Mouse (Mus musculus) CD8-positive naive resting alpha-beta T cell, adult 2 months (primary cell): ENCODE measurements at regions not wholly inside any gene's neighbourhood (a gene's known extent, or its start where the extent isn't known, plus 50 kb on each side); places are given as distances from the start of the nearest gene placed in this dataset.

Source experiments
- DNase-seq, 2 experiments: peaks; one replicate each; pipeline ENCODE4 v3.0.0; 2022; ENCODE audit warnings: low read depth in 2 of 2, low spot score in 2 of 2

DNA sequence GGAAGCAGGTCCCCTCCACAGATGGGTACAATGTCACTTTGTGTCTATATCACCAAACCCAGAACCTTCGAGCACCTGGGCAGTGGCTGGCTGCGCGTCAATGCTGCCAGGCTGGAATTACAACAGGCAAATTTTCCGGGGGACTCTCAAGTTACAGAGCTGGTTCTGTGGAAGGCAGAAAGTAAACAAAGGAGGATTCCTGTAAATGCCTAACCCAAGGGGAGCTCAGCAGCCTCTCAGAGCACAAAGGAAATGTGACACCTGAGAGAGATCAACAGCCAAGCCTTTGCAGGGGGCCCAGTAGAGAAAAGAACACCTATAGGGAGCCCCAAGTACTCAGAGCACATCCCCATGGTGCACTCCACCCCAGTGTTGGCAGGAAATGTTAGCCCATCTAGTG, 70.7 kb downstream of the Setd4 start:
- DNase-seq: no peak

DNA sequence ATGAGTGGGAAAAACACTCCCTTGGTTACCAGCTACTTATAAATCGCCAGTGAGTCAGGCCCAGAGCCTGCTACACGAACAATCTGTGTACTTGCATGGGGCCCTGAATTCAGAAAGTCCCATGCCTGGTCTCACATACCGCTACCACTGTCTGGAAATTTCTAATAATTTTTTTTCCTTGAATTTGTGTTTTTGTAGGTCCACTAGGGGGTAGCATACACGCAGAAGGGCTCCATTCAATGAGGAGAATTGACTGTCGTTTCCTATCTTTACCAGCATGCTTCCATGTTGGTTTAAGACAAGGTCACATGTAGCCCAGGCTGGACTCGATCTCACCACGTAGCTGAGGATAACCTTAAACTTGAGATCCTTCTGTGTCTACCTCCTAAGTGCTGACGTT, 71.9 kb downstream of the Setd4 start:
- no peak for DNase-seq

DNA sequence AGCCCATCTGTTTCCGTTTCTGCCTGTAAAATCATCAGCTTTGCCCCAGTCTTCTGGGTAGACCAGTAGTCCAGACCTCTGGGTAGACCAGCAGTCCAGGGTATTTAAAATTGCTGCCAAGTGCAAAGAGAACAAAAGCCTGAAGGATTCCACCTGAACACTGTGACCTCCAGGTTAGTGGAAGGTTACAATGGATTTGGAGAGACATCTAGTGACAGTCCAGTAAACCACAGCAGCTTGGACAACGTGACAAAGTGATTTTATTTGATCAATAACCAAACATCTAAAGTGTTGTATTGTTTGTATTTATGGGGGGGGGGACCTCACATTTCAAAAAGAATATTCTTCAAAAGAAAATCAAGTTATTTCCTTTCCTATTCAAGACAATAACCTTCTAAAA, 81.4 kb downstream of the Setd4 start:
- no peak for DNase-seq

DNA sequence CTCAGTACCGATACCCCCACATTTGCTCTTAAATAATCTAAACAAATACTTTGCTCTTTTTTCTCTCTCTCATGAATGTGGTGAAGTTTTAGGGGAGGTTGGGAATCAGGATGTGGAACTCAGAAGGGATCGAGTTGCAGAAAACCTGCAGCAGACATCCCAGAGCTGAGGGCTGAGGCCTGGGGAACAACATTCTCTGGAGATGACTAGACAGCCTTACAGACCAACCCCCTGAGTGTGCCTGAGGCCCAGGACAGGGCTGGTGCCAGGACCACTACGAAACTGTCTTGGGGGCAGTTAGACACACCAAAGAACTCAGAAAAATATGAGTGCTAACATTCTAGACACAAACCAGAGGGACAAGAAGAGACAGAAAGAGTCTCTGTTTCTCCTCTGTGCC, 83.4 kb downstream of the Setd4 start:
- no peak for DNase-seq

DNA sequence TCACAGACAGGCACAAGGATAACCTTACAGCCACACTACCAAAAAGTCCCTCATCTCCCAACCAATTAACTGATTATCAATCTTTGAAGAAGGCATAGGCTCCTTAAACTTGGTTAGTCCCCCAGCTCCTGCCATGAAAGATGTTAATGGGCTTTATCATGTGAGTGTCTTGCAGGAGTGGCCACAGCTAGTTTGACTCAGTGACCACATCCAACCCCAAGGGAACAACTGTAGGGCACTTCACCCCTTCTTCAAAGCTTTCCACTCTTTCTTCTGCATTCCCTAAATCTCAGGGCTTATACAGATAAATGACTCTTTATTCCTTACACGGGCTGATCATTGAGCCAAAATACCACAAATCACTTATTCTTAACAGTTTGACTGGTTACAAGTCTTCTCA, 85.2 kb downstream of the Setd4 start:
- DNase-seq: no peak

DNA sequence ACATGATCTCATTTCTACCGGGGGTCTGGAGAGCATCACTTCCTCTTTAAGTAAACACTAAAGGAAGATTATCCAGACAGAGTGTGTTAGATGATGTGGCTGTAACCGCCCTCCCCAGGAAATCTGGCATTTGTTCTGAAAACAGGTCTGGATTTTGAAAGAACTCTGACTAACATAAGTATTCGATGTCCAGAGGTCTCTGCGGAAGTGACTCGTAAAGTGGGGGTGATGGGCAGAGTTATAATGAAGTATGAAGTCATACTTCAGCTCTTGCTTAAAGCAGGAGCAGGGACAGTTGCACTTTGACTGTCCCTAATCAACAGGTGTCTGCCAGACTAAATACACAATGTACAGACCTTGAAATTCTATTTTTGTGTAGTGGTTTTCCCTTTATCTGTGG, 87.1 kb downstream of the Setd4 start:
- no peak for DNase-seq

DNA sequence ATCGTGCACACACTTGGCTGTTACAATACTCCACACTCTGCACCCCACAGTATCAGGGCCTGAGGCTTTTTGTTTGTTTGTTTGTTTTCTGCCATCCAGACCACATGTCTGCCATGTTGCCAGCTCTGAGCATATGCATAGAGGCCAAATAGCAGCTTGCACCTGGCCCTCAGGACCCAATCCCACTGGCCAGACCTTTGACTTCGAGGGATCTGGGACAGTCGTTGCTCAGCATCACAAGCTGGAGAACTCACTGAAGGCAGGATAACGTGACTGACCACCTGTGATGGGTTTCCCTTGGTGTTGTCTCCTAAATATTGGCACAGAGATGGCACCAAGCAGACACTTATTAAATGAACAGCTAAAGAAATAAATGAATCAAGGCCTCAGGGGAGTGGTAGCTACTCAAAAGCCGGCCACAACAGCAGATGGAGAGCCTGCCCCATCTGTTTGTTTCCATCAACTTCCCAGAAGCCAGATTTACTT, 88.4 kb downstream of the Setd4 start:
- no peak for DNase-seq

DNA sequence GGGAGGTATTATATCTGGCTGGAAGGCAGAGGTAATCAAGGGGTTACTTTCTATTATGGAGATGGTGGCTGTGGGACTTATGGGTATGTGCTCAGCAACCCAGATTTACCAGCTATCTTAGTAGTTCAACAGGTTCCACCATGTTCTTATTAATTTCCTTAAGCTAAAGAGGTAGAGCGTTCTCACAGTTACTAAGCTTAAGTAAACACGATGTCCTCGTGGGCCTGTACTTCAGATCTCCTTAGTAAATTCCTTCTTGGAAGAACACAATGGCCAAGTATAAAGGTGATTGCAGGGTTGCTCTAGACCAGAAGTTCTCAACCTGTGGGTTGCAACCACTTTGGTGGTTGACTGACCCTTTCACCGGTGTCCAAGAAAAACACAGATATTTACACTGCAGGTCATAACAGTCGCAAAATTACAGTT, 90.2 kb downstream of the Setd4 start:
- no peak for DNase-seq

DNA sequence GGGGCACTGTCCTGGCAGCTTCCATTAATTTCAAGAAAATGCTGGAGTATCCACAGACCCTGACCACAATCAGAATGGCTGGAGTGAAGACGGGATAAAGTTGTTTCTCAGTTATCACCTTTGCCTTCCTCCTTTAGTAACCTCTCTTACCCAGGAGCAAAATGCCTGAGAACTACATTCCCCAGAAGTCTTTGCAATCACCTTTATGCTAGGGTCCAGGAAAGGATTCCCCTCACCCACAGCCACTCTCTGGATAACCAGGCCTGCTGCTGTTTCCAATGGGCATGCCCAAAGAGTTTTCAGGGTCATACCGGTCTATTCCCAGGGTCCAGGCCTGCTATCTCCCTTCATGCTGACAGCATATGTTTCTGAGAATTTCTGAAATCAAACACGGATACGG, 91.9 kb downstream of the Setd4 start:
- DNase-seq: no peak

DNA sequence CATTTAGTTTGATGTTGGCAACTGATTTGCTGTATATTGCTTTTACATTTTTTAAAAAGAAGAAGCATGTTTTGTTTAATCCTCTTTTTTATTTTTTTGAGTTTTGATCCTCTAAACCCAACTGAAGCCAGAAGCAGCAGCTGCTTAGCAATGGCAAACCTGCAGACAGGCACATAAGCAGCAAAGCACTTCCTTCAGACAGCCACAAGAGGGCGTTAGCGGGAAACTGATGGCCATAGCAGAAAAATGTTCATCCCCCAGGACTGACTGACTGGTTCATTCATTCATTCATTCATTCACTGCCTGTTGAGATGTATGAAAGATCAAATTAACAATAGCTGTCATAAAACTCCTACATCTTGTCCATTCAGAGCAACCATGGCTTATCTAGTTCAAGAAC, 92.3 kb downstream of the Setd4 start:
- DNase-seq: peak in 1 of 2 experiments; percentile 14

DNA sequence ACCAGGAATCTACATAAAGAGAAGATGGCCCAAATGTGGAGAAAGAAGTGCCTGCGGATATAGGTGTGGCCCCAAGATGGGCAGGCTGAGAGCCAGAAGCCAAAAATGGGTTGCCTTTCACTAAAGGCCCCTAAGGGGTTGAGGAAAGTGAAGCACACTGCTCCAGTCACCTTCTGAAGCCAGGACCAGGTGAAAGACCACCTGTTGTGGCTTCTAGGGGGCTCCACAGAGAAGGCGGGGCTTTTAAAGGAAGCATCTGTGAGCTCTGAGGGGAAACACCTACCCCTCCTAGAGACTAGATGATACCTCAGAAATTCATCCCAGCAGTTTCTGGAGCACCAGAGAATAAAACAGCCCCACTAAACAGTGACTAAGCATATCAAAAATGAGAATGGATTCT, 105.1 kb downstream of the Setd4 start:
- no peak for DNase-seq

DNA sequence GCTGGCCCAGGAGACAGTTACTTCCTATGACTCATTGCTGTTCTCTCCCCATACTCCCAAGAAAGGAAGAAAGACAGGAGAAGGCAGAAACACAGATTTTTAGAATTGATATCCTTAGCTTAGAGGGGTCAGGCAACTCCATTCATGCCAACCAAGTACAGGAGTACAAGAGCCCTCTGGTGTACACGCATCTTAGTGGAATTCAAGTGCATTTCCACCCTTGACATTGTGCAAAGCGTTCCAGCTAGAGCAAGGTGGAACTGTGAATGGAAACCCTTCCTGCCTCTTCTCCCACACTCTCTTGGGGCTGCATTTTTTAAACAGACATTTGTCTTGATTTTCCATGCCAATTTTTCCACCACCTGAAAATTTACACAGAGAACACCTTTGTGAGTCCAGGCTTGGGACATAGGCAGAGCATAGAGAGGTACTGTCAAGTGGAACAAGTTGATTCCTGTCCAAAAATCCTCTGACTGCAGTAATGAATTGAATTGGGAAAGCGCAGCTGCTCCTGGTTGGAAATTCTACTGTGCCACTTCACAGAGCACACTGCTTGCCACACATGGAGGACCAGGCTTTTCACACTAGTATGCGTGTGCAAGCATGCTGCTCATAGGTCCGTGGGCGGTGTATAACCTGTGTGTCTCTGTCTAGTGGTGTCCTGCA, 110.4 kb downstream of the Setd4 start:
- DNase-seq: no peak

DNA sequence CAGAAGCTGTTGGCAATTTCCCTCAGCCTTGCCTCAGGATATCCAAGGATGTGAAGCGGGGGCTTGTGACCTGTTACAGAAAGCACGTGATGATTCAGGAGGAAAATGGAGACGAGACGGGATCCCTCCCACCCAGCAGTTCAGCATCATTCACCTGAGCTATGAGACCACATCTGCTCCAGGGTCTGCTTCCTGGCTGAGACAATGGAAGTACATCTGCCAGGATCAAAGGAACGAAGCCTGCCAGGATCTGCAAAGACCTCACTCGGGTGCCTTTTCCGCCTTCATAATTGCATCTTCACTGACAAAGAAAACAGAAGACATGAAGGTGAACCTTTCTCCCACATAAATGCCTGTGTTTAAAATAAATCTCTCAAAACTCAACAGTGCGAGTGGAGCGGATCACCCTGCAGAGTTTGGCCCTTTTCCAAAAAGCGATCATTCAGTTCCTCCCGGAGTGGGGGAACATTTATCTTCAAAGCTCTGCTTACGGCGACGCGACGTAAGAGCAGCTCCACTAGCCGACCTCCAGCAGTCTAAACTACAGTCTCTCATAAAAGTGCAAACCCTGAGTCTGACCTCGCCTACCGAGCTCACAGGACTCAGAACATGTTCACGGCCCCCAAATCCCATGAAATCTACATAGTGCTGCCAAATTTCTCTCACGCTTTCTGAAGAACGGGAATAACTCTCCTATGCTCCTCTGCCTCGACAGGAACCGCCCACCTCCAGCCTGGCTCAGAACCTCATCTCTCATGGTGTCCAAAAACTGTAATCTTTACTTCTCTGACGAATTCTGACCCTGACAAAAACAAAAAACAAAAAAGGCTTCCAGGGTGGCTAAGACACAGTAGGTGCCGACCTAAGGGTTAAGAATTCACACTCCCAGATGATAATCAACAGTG, 117.0 kb downstream of the Setd4 start:
- no peak for DNase-seq

DNA sequence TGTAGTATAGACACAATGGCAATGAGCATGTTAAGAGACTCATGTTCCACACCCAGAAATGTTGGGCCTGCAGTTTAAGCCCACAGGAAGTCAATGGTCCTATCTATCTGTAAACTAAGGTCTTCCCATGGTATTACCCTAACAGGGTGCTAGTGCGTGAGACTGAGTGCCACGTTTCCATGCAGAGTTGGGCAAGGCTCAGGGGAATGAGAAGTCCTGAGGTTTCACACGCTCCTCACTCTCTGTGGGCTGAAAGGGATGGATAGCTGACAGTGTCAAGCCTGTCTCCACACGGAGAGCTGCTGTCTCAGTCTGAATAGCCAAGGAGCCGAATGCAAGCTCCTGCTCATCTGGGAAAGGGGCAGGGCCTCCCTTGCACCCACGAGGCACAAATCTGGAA, 133.9 kb downstream of the Setd4 start:
- no peak for DNase-seq

DNA sequence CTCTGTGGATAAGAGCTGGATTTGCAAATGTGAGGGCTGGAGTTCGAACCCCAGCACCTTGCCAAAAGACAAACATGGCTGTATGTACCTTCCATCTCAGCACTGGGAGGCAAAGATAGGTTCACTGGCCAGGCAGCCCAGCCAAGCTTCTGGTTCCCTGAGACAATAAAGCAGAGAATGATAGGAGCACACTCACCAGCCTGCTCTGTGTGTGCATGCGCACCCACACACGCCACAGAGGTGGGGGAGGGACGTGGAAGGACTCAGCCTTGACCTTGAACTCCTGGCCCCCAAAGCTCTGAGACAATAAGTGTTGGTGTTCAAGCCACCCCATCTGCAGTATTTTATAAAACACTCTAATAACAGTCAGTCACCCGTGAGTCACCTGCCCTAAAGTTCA, 138.1 kb downstream of the Setd4 start:
- DNase-seq: no peak

DNA sequence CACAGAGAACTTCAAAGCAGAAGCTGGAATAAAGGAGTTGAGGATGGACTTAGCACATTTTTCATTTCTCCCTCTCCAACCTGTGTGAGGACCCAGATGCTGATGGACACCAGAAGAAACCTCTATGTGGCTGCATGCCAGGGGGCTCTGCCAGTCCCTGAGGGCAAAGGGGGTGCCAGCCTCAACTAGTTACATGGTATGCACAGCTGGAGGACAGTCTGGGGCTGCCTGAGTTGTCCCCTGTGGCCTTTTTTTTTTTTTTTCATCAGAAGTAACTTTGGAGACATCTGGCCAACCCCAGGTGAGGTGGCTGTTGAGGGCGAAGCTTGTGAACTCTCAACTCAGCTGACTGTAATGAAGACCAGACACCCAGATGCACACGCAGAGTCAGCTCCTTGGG, 139.0 kb downstream of the Setd4 start:
- DNase-seq: no peak

DNA sequence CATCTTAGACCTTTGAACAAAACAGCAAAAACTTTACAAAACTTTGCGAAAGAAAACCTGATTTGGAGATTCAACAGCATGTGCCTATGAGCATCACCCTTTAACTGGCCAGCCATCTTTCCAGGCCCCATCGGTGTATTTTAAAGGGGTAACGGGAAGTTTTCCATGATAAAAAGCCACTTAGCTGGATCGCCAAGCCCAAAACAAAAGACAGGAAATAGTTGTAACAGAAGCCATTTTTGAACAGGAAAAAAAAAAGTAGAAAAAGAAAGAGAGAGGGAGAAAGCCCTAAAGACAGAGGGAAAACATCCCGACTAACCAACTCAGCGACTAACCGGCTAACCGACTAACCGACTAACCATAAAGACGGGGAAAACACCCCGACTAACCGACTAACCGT, 140.5 kb downstream of the Setd4 start:
- DNase-seq: no peak

DNA sequence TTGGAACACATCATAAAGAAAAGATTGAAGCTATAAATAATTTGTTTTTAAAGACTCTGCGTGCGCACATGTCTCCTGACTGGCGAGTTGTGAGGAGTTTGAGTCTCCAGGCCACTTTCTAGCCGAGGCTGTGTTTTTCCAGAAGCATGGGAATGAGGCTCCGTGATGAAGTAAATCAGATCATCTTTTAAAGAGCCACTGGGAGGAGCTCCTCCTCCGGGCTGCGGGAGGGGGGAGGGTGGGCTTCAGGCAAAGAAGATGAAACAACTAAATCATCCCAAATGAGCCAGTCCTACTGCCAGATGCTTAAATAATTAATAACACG, 141.6 kb downstream of the Setd4 start:
- no peak for DNase-seq

DNA sequence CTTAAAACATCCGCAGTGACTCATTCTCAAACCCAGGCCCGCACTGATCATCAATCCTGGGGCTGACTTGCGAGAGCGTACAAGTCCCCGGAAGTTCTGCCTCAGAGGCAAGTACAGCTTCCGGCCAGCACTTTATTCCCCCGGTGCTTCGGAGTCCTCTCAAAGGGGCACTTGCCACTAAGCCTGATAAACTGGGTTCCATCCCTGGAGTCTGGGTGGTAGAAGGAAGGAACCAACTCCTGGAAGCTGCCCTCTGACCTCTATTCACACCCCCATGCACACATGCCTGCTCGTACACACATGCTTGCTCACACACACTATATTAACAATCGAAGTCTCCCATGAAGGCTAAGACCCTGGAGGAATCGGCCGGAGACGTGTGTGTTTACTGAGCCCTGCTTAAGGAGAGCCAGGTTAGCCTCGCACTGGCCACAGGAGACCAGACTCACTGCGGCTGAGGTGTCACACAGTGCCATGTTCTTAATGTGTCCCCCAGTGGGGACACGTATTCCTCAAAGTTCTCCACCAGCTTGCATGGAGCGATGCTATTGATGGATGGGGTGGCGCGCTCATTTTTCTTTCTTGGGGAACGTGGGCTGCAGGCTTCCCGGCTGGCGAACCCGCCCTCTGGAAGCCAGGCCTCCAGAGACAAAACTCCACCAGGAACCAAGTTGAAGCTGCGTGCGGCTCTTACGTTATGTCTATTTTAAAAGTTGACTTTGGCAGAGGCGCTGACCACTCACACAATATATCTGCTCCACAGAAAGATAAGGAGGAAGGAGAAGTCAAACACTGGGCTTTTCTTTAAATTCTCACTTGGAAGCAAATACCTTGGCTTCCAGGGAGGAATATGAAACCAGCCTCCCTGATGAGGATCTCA, 142.2 kb downstream of the Setd4 start:
- no peak for DNase-seq

DNA sequence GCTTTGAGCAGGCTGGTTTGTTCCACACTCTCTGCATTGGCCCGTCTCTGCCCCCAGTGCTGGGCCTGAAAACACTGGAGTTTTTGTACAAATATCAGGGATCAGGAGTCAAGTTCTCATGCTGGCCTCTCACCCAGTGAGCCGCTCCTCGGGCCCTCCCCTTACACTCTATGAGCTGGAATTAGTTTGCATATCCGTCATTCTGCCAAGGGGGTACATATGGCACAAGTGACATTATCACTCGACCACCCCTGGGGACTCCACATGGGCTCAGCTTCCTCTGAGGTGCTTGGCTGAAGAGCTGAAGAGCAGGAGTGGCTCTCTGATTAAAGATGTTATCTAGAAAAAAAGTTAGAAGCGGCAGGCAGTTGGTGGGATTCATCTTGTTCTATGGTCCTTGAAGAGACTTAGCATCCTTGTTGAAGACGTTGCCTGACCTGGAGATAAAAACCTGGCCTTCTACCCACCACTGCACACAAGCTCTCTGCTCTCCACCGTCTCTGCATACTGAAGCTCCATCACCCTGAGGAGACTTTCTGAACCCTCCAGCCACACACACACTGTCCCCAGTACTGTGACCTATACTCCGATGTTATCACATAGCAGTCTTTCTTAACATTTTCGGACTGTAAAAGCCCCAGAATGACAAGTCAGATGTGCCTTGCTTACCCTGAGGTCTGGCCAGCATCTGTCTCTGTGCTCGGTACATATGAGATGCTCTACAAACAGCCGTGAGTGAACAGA, 144.2 kb downstream of the Setd4 start:
- DNase-seq: no peak
